Mouse (Mus musculus) megakaryocyte progenitor cell, adult 5-6 weeks (primary cell): ENCODE measurements around the gene Stil. TPM values are rescaled to one million over a fixed set of nuclear protein-coding genes. Genes with fewer than 3 reads are reported as not detected.
"Not testable (repeated sequence)": the region's sequence is repeated elsewhere in the genome, so short reads cannot be mapped to it uniquely, and the experiment has no call there.

ENCODE experiments used
- ATAC-seq: replicated peaks from 2 replicates; pipeline ENCODE4 v1.8.0; 2016; ENCODE audit warnings: mild to moderate bottlenecking, moderate TSS enrichment, inconsistent platforms; ENCODE audit not compliant: poor library complexity
- total RNA-seq, 2 experiments: library from RNA; stranded (forward) in 1 of 2; stranded (reverse) in 1 of 2; fragments of 157-497, 149-512 nt in 1 of 2; fragments of 200-1000 nt in 1 of 2; gene quantifications; 2 replicates each; pipeline versions ENCODE4 v1.2.3 to v1.2.4; 2015 to 2017

Gene Stil
- total RNA-seq (2015) (38.4 and 42.3 TPM in 2 replicates), total RNA-seq (2017) (13.2 and 13.6 TPM in 2 replicates)

- peak; percentile 91 for ATAC-seq
Observed at GRCm38 (mm10) chr4:114999773-115000428, at the start of gene Stil. Stil (plus strand) TSS chr4:115000159.

GRCm38 (mm10) chr4:114953172-114953571, 46.8 kb upstream of the Stil start:
- ATAC-seq = no peak

- no peak for ATAC-seq
Observed at GRCm38 (mm10) chr4:114957403-114957802, 42.6 kb upstream of the Stil start.

- ATAC-seq = no peak
Observed at GRCm38 (mm10) chr4:114958231-114958630, 41.7 kb upstream of the Stil start.

- ATAC-seq = no peak
Observed at GRCm38 (mm10) chr4:114958786-114959185, 41.2 kb upstream of the Stil start.

DNA sequence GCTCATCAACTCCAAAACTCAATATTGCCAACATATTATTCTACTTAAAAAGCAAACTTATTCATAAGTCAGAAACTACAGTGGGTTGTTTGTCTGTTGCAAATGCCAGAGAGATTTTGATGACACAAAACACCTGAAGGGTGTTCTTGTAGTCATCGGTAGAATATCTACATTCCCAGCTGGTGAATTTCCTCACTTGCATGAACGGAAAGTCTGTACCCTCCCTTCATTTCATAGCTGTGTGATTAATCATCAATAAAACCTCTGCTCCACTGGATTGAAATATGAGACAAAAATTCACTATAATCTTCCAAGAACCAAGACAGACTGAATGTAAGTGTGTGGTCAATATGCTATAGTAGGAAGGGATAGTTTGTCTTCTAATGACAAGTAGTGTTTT, 40.4 kb upstream of the Stil start:
- no peak for ATAC-seq

DNA sequence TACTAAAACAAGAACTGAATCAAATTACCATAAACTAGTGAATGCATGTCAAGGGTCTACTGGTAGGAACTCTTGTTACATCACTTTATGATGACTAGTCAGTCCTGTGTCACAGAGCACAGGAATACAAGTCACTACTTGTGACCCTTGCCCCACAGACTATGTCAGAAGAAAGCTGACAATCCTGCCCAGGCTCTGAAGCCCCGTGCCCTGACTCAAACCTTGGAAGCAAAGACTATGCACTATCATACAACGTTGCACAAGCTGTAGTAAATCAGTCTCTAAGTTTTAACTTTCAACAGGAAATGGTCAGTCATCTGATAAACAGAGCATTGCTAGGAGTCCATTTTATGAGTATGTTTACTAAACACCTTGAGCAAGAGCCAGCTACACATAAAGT, 39.1 kb upstream of the Stil start:
- not testable (repeated sequence) for ATAC-seq

GRCm38 (mm10) chr4:114970736-114971135, 29.2 kb upstream of the Stil start:
- ATAC-seq = peak; percentile 78

GRCm38 (mm10) chr4:114973229-114973740, 26.7 kb upstream of the Stil start:
- ATAC-seq = peak; percentile 68

DNA sequence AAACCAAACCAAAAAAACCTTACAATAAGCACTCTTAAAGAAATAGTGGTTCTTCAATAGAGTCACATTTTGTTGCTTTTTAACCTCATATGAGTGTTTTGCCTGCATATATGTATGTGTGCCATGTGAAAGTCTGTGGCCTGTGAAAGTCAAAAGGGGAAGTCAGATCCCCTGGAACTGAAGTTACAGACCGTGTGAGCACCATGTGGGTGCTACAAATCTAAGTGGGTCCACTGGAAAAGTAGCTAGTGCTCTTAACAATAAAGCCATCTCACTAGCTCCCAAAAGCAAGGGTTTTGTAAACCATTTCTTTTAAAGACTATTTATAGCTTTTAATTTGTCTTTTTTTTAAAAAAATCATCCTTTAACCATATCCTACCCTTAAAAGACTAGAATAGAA, 17.3 kb upstream of the Stil start:
- ATAC-seq = peak; percentile 29; the same call in 1 of the 2 replicates

- peak; percentile 33 for ATAC-seq
Observed at GRCm38 (mm10) chr4:114983020-114983419, 16.9 kb upstream of the Stil start.

GRCm38 (mm10) chr4:114986211-114986590, 13.8 kb upstream of the Stil start:
- peak; percentile 10; the same call in 1 of the 2 replicates for ATAC-seq

DNA sequence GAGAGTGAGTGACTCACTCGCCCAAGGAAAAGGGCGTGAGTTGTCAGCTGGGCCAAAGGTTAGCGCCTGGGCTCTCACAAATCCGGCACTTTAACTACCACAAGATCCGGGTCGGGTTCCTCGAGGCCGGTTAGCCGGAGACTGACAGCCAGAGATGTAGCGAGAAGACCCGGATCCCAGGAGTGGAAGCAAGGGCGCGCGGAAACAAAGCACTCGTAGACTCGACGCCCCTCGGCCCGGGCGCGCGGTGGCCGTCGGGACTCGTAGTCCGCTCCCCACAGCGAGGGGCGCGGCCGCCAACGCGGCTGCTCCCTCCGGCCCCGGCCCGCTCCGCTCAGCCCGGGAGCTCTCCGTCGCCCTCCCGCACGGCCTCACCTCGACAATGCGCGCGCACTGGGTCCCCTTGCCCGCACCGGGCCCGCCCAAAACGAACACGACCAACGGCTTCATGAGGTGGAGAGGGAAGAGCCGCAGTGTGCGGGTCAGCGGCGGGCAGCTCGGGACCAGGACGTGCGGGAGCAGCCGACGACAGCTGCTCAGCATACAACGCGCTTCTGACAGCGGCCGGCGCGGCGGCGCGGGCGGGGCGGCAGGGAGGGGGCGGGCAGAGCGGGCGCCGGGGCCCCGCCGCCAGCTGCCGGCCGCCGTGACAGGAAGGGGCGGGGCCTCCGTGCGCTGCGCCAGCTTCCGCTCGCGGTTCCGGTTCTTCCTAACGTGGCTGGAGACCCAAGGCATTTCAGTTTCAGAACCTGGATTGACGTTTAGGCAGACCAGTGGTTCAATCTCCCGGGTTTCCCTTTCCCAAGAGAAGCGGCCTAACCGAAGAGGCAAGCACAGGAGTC, 13.1 kb upstream of the Stil start, which contains the start of gene Cmpk1:
Cmpk1 (minus strand) TSS at position 651 of the 842 bp plus-strand sequence.
- ATAC-seq = peak; percentile 78

- ATAC-seq = peak; percentile 80
Observed at GRCm38 (mm10) chr4:114994218-114994617, 5.7 kb upstream of the Stil start.

DNA sequence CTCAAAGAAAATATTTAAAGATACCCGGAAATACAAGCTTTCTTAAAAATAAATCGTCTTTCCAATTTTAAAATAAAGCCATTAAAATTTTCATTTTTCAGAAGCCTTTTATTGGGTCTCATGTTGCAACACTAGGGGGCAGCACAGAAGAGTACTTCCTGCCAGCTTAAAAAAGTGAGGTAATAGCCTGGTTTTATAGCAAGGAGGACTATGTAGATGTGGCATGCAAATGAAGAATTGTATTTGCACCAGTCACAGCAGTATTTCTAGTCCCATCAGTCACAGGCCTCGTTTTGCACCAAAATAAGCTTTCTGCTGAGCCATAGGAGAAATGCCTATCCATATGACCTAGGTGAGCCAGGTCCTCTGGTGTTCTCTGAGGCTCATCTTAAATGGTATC, 2.9 kb upstream of the Stil start:
- ATAC-seq = peak; percentile 29

GRCm38 (mm10) chr4:114999445-114999772, 550 bp upstream of the Stil start:
- ATAC-seq = no peak

- peak; percentile 44 for ATAC-seq
Observed at GRCm38 (mm10) chr4:115000429-115000795, 453 bp downstream of the Stil start.

GRCm38 (mm10) chr4:115014276-115014675, 14.3 kb downstream of the Stil start:
- ATAC-seq = no peak

GRCm38 (mm10) chr4:115019997-115020396, 20.0 kb downstream of the Stil start:
- ATAC-seq = no peak

DNA sequence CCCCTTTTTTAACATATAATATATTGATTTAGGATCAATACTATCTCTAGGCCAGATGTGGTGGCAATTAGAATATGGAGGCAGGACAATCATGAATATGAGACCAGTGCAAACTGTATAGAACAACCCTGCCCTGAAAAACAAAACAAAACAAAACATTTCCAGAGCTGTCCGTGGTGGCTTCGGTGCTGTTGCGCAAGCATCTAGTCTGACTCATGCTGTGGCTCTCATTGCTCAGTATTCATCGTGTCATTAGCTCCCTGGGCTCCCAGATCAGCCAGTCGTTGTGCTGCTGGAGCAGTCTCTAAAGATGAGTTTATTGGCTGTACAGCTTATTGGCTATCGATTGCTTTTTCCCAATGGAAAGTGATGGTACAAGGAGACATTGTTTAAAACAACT, 35.1 kb downstream of the Stil start:
- peak; percentile 88 for ATAC-seq

- ATAC-seq = peak; percentile 96
Observed at GRCm38 (mm10) chr4:115038242-115038641, 38.3 kb downstream of the Stil start.

DNA sequence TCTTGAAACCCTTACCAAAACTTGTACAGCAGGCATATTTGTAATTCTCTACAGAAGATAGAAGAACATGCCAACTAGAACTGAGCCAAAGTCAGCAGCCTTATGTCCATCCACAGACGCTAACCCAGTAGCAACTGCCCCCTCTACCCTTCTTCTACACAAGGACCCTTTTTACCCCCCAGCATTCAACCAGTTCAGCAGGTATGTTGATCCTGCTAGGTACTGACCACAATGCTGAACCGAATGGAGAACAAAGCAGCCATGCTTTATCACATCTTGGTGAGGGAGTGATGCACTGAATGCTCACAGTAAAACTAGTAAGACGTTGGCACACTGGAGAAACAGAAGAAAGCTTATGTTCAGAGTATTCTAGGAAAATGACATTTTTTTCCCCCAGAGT, 45.7 kb downstream of the Stil start:
- no peak for ATAC-seq
